Mouse (Mus musculus) 3T3-L1 (cell line): ENCODE data around the gene Cdyl.

Source experiments
- DNase-seq: peaks from one replicate; pipeline ENCODE4 v3.0.0-alpha.2; 2015; ENCODE audit warnings: low read depth, low spot score

The Cdyl gene

GRCm38 (mm10) chr13:35686273-35686672, 26.6 kb downstream of the Cdyl start:
- peak; percentile 60 for DNase-seq

GRCm38 (mm10) chr13:35689560-35689959, 29.9 kb downstream of the Cdyl start:
- DNase-seq = no peak

GRCm38 (mm10) chr13:35717658-35718057, 58.0 kb downstream of the Cdyl start:
- no peak for DNase-seq

GRCm38 (mm10) chr13:35719581-35719980, 59.9 kb downstream of the Cdyl start:
- DNase-seq = no peak

- no peak for DNase-seq
These were observed 63.4 kb downstream of the Cdyl start for GRCm38 (mm10) chr13:35723073-35723472.

- no peak for DNase-seq
These were observed 66.4 kb downstream of the Cdyl start for GRCm38 (mm10) chr13:35726025-35726424.

GRCm38 (mm10) chr13:35732131-35732530, 72.5 kb downstream of the Cdyl start:
- peak; percentile 20 for DNase-seq

GRCm38 (mm10) chr13:35732891-35733596, 73.4 kb downstream of the Cdyl start:
- no peak for DNase-seq

- DNase-seq = no peak
These were observed 77.9 kb downstream of the Cdyl start for GRCm38 (mm10) chr13:35737565-35737964.

- DNase-seq = no peak
These were observed 78.6 kb downstream of the Cdyl start for GRCm38 (mm10) chr13:35738210-35738609.

- no peak for DNase-seq
These were observed 79.8 kb downstream of the Cdyl start for GRCm38 (mm10) chr13:35739473-35739872.

GRCm38 (mm10) chr13:35740301-35741039, 80.8 kb downstream of the Cdyl start:
- no peak for DNase-seq

- DNase-seq = peak; percentile 19
These were observed 81.5 kb downstream of the Cdyl start for GRCm38 (mm10) chr13:35741040-35741619.

GRCm38 (mm10) chr13:35741620-35742421, 82.2 kb downstream of the Cdyl start:
- peak; percentile 21 for DNase-seq

GRCm38 (mm10) chr13:35742696-35743095, 83.1 kb downstream of the Cdyl start:
- peak; percentile 4 for DNase-seq

GRCm38 (mm10) chr13:35743196-35743595, 83.6 kb downstream of the Cdyl start:
- no peak for DNase-seq

- DNase-seq = no peak
These were observed 89.6 kb downstream of the Cdyl start for GRCm38 (mm10) chr13:35749194-35749593.

GRCm38 (mm10) chr13:35749680-35750079, 90.0 kb downstream of the Cdyl start:
- DNase-seq = no peak

GRCm38 (mm10) chr13:35752046-35752445, 92.4 kb downstream of the Cdyl start:
- DNase-seq = no peak

GRCm38 (mm10) chr13:35755002-35755401, 95.4 kb downstream of the Cdyl start:
- no peak for DNase-seq

GRCm38 (mm10) chr13:35755655-35756283, 96.1 kb downstream of the Cdyl start:
- no peak for DNase-seq
